Mouse (Mus musculus) left cerebral cortex, adult 11 months (tissue): ENCODE data around the gene Rrp7a.
"Not testable (repeated sequence)": the region's sequence is repeated elsewhere in the genome, so short reads cannot be mapped to it uniquely, and the experiment has no call there.

Experiments used
- DNase-seq: peaks from one replicate; pipeline ENCODE4 v3.0.0; 2022; ENCODE audit warnings: low spot score

The Rrp7a gene

GRCm38 (mm10) chr15:83156929-83157666 lies 34.5 kb upstream of the Rrp7a start:
- DNase-seq, result no peak

DNA sequence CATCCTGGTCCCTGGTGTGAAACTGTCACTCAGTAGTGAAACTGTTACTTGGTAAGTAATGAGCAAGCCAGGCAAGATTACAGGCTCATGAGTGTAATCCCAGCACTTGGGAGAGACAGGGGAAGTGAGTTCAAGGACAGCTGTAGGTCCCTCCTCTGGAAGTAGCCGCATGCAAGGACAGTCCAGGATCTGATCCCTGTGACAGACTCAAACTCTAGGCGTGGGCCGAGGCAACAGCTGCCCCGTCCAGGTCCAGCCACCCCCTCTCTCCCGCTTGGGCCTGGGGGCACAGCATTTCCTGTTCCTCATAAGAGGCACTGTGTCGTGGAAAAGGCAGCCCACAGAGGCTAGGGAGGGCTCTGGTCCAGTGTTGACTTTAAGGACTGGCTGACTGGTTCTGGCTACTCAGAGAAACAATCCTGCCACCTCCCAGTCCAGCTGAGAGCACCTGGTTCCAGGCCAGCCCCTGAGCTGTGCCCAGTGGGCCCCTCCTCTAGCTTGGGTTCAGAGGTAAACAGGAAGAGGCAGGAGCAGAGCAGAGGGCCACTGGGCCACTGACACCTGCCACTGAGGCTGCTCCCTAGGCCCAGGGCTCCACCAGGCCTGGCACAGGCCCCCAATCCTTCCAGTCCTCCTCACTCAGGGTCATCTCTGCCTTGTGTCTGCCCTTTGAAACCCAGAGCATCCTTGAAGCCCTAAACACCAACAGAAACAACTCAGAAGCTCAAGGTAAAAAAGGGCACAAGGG lies 33.2 kb upstream of the Rrp7a start:
- DNase-seq, result no peak

DNA sequence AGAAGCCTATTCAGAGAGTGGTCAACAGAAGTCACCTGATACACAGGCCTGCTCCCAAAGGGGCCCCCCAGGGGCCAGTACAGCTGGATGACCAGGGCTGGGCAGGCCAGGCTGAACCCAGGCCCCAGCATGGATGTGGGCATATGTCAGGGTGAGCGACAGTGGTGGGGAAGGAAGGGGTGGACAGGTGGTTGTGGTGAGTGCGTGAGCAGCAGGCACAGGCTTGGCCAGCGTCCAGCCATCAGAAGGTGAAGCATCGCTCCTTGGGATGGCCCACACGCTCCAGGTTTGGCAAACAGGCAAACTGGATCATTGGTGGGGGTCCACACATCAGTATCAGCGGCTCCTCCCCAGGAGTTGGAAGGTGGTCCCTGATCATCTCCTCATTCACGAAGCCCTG lies 31.7 kb upstream of the Rrp7a start:
- DNase-seq, result no peak

- no peak for DNase-seq
Observed at GRCm38 (mm10) chr15:83150694-83151093, 28.1 kb upstream of the Rrp7a start.

DNA sequence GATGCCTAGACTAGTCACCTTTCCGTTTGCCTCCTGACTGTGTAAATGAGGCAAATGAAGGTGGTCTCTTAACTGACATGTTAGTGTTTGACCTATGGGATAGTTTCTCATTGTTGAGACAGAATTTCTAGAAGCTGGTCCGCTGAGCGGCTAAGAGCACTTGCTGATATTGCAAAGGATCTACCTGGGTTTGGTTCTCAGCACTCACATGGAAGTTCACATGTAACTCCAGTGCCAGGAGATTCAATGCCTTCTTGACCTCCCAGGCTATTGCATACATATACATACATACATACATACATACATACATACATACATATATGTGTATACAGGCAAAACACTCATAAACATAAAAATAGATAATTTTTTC lies 27.5 kb upstream of the Rrp7a start:
- DNase-seq, result no peak

DNA sequence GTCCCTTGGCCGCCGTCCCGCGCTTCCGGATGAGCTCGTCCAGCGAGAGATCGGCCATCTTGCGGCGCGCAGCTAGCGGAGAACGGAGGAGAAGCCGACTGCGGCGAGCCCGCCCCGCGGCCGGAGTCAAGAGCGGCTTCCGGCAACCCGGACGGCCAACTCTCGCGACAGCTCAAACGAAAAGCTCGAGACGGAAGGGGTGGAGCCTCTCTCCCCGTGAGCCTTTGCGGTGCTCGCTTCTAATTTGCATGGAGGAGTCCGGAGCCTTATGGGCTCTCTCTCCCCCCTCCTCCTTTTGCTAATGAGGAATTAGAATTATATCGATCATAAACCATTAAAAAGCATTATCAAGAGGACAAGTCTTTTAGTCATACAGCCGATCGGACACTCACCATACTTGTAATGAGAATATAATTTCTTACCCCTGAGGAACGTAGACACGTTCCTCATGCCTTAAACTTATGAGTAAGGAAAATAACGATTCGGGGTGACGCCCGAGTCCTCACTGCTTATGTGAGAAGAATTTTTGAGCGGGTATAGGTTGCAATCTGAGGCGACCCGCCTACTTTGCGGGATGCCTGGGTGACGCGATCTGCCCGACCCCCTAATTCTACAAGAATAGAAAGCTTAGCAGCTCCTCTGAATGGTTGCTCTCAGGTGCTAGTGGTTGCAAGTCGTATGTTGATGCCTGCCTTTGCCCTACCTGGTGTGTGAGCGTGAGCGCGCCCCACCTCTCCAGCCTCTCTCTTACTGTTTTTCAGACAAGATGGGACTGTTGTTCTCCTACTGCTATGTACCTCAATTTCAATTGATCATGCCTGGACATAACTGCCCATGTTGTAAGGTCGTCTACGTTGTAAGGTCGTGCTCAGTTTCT lies 26.8 kb upstream of the Rrp7a start, which contains the start of gene Poldip3:
Gene Poldip3, minus strand, starts transcription at position 189 of the 877 bp plus-strand sequence.
- DNase-seq, result peak; percentile 98

- DNase-seq, result no peak
Observed at GRCm38 (mm10) chr15:83148801-83149195, 26.2 kb upstream of the Rrp7a start.

GRCm38 (mm10) chr15:83148395-83148794 lies 25.8 kb upstream of the Rrp7a start:
- DNase-seq, result no peak

DNA sequence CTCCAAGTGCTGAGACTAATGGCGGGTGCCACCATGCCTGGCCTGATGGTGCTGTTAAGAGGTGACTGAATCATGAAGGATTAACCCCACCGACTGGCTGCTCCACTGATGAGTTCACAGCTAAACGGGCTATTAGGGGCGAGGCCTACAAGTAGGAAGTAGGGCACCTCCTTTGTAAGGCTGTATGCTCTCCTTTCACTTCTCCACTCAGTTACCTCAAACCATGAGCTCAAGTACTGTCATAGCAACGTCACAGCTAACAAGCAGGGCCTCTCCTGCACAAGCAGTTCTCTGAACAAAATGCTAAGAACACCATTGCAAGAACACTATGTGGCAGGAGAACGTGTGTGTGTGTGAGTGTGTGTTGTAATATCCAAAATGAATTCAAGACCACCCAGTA lies 22.9 kb upstream of the Rrp7a start:
- DNase-seq, result no peak

DNA sequence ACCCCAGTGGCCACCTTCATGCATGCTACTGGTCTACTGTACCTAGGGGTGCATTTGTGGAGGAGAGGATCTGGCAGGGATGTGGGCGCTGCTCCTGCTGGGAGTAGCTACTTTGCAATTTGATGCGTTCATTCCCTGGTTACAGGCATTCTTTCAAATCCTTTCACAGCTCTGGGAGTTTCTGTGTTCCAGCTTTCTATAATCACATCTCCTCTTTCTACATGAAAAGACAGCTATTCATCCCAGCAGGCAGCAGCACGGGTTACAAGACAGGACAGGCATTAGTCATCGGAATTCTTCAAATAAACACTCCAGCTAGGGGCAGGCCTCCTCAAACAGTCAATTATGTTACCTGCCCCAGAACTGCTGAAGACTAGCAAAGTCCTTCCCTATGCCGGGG lies 20.3 kb upstream of the Rrp7a start:
- DNase-seq, result no peak

DNA sequence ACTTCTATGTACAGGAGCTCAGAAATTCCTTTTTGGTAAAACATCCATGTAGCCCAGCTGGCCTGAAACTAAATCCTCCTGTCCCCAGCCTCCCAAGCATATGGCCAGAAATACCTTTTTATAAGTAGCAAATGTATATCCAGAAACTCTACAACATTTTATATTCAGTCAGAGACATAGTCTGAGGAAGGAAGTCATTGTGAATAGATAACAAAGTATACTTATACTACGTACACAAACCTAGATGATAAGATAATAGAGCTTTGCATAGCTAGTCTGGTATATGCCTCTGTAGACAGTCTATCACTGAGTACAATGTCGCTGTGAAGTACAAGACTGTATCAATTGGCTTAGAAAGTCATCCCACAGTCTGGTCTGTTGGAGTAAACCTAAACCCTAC lies 13.1 kb upstream of the Rrp7a start:
- DNase-seq, result no peak

DNA sequence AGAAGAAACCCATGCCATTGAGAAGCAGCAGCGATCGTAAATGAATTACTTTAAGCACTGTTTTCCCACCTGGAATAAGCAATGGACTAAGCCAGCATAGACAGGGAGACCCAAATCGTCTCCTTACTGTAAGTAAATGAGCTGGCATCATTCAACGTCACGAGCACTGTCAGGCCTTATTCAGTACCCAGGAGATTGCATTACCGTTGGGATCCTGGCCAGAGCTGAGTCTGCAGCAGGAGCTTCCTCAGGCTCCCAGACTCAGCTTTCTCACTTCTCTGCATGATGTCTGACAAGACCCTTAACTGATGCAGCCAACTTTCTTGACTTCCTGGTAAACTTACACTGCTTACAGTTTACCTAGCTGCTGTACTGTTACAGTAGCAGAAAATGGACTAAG lies 12.1 kb upstream of the Rrp7a start:
- no peak for DNase-seq

DNA sequence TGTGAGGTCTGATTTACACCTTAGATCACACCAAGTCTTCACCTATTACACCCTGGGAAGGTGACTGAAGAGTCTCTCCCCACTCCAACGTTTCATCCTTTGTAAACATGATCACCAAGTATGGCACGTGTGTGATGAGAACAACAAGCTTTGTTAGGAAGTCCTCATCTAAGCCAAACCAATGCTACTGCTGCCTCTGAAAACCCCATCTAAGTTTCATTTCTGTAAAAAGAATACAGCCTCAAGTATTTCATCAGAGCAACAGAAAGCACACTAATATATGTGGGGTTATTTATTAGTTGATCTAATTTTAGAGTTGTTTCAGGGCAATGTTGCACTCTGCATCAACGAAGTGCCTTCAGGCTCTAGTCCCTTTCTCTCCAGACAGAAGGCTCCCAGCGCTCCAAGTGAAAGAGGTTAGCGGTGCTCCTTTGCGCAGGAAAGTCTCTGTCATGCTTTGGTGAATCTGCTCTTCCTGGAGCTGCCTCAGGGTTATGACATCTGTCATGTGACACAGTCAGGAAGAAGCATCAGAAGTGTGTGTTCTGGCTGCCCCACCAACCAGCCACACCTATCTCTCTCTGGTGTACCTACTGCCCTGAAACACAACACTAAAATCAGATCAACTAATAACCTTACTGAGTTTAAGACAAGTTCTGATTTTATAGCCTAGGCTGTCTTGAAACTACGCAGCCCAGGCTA lies 7.1 kb upstream of the Rrp7a start:
- DNase-seq, result no peak

DNA sequence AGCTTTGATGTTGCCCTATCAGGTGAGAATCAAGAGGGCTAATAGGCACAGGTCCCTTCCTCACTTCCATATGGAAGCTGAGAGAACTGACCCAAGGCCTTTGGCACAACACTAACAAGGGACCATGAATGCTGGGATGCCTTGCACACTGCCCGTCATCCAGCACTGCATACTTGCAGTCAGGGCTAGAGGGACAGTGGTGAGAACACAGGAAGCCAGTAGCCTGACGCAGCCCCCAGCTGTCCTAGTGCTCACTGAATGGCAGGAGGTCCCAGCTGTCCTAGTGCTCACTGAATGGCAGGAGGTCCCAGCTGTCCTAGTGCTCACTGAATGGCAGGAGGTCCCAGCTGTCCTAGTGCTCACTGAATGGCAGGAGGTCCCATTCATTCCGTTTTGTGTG lies 4.4 kb upstream of the Rrp7a start:
- not testable (repeated sequence) for DNase-seq

DNA sequence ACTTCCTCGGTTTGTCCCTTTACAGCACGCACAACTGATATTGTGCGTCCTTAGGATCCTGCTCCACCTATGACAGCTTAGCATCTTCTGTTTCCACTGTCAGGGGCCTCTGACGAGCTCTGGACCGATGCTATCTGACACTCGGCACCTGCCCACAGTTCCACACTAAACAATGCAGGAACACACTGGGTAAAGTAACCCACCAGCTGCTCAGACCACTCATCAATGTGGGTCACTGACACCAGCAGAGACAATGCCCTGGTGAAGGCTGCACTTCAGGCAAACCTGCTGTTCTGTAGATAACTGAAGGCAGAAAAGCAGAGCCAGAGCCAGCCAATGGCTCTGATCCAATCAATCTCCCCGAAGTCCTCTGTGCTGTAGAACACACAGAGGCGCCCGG lies 4.0 kb upstream of the Rrp7a start:
- DNase-seq, result no peak

DNA sequence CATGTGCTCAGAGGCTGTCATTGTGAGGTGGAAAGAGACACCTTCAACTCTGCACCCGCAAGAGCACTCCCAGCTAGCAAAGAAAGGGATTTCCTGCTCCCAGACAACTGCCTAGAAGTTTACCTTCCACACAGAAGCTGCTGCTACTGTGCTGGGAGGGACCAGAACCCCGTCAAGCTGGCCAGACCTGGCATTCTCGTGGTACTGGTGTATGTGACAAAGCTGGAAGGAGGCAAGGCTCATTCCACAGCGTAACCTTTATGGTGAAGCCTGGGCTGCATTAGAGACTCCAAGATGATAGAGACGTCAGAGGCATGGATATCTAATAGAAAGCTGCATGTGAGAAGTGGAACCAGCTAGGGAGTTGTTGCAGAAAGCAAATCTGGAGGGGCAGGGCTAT lies 2.0 kb upstream of the Rrp7a start:
- DNase-seq, result no peak

DNA sequence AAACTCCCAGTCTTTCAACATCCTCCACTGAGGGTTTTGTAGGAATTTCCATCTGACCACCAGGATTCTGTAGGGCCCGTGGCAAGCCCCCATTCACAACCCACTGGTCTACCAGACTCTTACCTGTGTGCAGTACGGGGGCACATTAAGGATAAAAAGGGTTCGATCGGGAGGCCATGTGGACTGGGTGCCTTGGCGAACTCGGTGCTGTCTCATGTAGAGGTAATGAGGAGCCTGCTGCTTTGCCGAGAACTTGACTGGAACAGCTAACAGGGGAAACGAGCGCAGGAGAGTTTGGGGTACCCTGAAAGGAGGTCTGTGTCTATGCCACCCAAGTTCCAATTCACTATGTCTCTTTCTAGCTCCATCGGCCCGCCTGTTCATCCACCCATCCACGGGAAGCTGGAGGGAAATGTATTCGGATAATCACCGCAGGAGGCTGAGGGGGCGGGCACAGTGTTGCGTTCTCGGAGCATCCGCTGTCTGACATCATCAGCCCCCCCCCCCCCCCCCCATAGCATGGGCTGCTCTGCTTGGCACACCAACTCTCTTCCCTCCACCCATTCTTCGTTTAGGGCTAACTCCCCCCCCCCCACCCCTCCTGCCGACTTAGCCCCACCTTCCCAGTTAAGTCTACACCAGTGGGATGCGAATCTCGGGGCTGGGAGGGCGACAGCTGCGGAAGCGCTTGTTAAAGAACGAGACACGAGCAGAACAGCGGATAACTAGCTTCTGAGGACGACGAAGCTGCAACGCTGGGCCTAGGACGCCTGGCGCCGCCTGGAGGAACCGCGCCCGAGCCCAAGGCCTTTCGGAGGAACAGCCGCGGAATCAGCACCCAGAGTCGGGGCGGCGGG lies 664 bp downstream of the Rrp7a start:
- DNase-seq, result no peak

DNA sequence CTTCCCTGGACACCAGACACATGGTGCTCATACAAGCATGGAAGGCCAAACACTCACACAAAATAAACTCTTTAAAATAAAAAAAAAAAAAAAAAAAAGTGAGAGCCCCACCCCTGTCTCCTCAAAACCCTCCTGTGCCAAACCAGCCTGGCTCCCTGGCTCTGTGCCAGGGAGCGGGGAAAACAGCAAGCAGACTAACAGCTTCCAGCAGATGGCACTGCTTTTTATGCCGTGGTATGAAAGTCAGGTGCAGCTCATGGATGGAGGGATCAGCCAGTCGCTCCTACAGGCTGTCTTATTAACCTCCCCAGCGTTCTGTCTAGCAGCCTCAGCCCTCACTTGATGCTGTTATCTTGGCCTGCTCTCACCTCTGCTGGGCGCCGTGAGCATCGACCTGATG lies 4.2 kb downstream of the Rrp7a start:
- no peak for DNase-seq

- DNase-seq, result no peak
Observed at GRCm38 (mm10) chr15:83115071-83115470, 7.5 kb downstream of the Rrp7a start.

GRCm38 (mm10) chr15:83114106-83114505 lies 8.5 kb downstream of the Rrp7a start:
- no peak for DNase-seq

GRCm38 (mm10) chr15:83112898-83113297 lies 9.7 kb downstream of the Rrp7a start:
- no peak for DNase-seq
